Mouse (Mus musculus) testis, postnatal 14 days (tissue): ENCODE results near the gene Rsph3b.
"Not testable (repeated sequence)": the region's sequence is repeated elsewhere in the genome, so short reads cannot be mapped to it uniquely, and the experiment has no call there.

ENCODE experiments used
- DNase-seq: peaks from one replicate; pipeline ENCODE4 v3.0.0; 2021; ENCODE audit warnings: low spot score

The Rsph3b gene

DNA sequence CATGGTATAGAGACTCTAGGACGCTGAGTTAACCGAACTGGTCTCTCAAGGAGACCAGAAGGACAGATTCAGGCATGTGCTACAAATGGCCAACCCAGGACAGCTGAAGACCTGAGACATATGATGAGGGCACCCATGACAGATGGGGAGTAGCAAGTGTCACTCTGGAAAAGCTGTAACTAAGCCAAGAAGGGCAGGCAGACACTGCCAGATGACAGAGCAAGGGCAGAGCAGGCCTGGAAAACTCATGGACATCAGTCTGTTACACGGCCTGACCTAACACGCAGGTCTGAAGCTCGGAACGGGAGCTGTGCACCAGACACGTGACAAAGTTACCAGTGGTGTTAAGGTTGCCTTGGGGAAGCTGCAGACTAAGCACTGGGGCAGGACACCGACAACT lies 10.4 kb upstream of the Rsph3b start:
- DNase-seq, result not testable (repeated sequence)

DNA sequence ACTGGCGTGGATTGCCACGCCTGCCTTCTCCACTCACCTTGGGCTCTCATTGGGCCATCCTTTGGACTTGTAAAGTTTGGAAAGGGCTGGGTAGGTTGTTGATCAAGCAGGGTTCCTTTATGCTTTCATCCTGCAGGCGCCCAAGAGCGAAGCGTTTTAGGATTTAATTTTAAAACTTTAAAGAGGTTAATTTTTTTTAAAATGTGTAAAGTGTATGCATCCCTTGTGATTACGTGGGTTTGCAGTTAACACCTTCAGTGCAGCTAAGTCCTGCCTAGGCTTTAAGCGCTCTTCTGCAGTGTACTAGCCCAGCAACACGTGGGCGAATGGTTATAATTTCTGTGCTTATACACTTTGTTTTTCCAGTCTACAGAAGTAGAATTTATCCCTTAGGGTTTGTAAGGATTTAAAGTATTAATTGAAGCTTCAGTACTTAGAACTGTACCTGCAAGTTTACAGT lies 317 bp upstream of the Rsph3b start:
- not testable (repeated sequence) for DNase-seq

DNA sequence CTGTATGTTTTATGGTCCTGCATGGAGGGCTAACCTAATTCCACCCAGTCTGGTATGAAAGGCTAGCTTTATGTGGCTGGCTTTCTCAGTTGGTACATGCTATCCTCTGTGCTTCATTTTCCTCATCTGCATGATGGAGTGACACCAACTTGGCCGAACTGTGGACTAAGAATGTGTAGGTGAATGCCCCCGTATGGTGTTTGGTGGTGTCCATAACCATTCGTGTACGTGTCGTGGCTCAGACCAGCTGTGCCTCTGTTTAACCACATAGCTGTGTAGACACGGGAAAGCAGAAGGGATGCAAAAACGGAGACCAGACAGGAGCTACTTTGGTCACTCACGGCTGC lies 872 bp downstream of the Rsph3b start:
- DNase-seq, result not testable (repeated sequence)

DNA sequence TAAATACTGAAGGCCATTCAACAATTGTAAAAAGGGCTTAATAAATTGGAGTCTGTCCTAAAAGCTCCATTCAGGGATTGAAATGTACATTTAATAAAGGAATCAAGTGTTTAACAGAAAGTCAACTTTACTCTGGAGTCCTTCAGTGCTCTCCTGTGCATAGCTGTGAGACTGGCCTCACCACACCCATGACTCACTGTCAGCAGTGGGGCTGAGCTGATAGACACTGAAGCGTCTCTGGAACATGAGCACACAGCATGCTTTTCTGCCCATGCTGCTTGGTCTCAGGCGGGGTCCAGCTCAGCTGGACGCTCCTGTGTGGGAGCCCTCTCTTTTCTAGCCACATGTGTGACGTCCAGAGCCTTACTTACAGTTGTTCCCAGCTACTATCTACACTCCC lies 5.9 kb downstream of the Rsph3b start:
- not testable (repeated sequence) for DNase-seq

DNA sequence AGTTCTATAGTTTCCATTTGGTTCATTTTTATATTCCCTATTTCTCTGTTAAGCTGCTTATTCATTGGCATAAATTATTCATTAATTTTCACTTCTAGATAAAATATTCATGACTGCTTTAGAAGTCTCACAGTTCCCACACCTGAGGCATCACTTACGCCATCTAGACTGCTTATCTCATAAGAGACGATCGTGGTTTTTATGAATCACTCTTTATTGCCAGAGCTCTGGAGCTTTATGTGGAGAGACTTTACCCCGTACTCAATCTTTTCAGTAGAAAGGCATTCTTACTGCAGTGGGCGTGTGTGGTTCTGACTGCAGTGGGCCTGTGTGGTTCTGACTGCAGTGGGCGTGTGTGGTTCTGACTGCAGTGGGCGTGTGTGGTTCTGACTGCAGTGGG lies 16.9 kb downstream of the Rsph3b start:
- DNase-seq, result not testable (repeated sequence)

DNA sequence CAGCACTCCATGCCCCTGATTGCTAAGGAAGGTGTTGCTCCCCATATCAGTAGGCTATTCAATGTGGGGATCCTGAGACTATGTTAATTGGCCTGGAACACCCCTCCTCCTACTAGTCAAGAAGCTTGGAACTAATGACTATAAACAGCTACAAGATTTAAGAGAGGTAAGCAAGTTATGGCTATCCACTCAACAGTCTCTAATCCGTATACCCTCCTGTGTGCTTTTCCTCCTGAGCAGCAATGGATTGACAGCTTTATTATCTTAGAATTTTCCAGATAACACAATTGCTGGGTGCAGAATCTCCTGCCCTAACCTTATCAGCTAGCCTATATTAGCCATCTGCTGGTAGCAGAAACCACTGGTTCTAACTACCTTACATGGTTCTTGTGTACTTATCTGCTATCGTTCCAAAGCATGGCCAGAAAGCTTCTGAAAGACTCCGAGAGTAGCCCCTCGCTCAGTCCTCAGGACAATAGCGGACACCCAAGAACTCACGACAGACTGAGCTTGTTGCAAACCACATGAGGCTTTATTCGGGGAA lies 28.1 kb downstream of the Rsph3b start:
- not testable (repeated sequence) for DNase-seq

DNA sequence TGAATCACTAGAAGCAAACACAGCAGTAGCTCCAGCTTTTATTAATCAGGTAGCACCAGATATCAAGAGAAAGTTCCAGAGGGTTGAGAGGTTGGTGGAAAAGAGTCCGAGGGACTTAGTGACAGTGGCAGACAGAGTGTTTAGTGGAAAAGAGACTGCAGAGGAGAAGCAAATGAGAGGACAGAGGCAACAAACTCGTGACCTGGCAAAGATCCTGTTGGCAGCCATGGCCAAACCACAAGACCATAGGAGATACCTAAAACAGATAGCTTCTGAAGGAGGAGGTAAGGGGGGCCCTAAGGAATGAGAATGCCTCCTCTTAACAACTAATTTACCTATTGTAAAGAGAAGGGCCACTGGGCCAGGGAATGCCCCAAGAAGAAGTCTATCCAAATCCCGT lies 29.1 kb downstream of the Rsph3b start:
- not testable (repeated sequence) for DNase-seq

DNA sequence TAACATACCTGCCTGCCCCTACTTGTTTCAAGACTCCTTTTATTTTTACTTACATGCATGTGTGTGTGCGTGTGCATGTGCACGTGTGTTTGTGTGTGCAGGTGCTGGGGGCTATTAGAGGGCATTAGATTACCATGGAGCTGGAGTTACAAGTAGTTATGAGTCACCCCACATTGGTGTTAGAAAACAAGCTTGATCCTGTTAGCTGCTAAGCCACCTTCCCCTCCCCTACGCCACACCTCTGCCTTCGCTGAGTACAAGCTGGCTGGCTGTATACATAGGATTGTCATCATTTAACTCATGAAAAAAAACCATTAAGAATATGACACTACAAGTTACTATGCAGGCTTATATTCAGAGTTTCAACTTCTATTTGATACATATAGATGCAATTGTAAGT lies 33.2 kb downstream of the Rsph3b start:
- DNase-seq, result not testable (repeated sequence)

DNA sequence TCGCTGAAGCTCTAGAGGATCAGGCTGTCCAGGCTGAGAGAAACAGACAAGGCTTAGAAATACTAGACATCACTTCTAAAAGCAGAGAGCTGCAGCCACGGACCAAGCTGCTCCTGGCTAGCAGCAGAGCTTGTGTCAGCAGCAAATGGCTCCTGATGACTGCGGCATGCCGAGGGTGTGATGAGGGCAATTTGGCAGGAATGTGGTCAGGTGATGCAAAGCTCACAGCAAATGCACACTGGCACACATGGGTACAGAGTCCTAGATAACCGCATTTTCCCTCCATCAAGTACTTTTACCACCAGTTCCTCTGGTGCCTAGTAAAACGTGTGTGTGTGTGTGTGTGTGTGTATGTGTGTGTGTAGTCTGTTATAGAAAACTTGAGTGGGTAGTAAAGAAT lies 34.4 kb downstream of the Rsph3b start:
- DNase-seq, result not testable (repeated sequence)

DNA sequence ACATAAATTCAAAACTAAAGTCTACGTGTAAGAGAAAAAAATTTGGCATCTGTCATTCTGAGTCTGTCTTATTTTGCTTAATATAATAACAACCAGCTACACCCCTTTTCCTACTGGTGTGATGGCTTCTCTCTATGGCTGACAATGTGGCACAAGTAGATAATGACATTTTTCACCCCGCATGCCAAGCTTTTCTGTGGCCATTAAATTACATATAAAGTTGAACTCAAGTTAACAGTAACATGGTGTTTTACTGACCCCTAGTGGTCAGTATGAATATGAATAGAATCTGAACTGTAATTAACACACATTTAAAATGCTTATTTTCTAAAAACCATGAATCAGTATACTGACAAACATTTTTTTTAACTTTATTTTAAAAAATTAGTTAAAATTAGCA lies 48.1 kb downstream of the Rsph3b start:
- DNase-seq, result not testable (repeated sequence)

DNA sequence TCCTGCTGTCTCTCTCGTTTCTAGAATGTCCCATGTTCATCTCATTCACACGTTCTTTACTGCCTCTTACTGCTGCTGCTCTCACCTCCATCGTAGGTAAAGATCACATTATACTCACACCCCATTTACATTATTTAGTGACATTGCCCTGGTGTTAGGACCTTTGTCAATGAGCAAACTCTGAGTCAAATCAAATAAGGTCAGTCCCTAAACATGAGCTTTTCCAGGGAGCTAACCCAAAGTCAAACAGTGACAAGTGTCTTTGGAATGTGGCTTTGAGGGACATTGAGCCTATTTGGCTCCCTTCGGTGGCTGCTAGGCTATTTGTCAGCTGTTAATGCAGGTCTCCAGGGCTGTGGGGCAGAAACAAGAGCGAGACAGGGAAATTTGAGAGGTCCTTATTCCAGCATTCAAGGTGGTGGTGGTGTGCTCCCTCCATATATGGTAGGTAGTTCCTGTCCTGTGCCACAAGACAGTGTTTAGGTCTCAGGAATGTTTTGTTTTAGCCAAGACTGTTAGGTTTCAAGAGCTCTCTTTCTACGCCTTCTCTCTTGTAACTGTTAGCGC lies 50.4 kb downstream of the Rsph3b start:
- DNase-seq, result not testable (repeated sequence)

DNA sequence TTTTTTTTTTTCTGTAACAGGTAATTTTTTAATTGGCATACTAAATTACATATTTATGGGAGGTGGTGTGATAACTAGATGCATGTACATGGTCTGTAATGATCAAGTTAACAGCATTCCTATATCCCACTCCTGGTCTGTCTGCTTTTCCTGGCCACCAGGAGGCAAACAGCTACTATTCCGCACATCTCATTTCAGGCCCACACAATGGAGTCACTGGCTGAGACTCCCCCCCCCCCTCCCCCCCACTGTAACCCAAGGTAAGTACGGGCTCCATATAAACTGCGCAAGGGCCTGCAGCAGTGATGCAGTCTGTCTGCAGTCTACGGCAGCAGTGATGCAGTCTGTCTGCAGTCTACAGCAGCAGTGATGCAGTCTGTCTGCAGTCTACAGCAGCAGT lies 51.7 kb downstream of the Rsph3b start:
- DNase-seq, result no peak

DNA sequence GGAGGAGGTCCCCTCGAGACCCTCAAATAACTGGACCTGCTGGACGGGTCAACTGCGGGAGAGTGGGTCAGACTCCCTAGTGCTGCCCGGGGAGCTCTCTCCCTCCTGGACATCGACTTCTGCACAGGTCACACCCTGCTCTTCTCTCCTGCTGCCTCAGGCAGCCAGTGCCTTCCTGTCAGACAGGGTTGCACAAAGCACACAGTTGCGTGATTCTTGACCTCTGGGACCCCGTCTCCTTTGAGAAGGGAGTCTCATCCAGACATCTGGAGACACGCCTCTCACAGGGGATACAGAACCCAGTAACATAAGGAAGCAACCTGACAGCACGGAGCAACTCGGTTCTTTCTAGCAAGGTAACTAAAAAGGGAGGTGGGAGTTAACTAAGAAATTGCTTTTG lies 55.1 kb downstream of the Rsph3b start:
- DNase-seq, result no peak

DNA sequence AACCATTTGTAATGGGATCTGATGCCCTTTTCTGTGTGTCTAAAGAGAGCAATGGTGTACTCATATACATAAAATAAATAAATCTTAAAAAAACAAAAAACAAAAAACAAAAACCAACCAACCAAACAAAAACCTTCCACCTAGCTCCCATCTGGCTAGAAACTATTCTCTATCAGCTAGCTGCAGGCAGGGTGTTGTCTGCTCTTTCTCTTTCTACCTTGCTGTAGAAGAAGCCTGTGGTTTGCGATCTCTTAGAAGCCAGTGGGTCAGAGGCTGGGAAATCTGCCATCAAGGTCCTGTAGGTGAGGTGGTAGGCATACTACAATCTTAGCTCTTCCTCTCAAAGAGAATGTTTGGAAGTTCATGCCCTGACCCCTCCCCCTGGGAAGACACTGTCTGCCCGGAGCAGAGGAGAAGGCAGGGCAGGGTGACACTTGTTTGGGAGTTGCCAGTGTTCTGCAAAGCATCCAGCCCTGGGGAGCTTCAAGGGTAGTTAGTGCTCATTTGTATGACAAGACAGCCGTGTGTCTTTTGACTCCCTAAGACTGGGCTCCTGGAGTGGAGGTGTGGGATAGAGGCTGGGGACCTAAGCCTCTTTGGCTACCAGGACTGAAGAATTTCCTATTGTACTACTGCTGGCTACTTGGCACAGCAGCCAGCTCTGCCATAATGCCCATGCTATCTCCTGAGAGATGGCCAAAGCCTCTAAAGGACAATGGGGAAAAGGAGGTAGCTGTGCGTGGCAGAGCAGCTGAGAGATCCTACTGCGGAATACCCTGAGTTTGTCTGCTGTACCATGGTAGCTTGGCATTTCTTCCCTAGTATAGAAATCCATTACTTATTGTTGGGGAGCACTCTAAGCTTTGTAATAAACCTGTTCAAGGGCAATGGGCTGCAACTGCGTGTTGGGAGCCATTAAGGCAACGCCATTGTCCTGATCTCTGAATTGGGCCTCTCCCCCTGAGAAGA lies 56.2 kb downstream of the Rsph3b start:
- DNase-seq, result no peak

DNA sequence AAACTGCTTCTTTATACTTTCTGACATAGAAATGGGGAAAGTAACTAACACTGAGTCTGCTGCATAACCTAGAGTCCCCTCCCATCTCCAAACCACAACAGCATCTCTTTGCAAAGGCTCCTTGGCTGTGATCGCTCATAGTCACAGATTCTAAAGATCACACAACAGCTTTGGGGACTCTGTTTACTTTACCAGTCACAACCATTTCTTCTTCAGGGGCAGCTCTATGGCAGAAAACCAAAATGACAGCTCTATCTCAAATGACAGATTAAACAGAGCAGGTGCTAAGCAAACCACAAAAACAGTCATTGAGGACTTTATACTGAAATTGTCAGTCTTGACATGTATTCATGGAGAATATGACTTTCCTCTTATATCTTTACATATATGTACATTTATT lies 62.0 kb downstream of the Rsph3b start:
- no peak for DNase-seq

DNA sequence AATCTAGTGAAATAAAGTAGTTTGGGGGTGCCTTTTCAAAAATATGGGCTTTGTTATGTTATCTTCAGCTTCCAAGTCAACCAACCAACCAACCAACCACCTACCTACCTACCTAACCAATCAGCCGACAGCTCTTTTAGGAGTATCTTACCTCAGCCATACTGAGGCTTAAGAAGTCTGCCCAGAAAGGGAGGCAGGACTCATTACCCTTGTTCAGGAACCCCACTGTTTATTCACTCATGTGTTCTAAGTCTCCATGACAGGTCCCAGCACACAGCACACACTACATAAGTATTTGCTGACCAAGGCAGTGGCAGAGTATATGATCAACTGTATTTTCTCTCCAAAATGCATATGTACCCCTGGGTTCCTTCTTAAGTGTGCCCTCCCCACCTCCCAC lies 64.0 kb downstream of the Rsph3b start:
- DNase-seq, result no peak

DNA sequence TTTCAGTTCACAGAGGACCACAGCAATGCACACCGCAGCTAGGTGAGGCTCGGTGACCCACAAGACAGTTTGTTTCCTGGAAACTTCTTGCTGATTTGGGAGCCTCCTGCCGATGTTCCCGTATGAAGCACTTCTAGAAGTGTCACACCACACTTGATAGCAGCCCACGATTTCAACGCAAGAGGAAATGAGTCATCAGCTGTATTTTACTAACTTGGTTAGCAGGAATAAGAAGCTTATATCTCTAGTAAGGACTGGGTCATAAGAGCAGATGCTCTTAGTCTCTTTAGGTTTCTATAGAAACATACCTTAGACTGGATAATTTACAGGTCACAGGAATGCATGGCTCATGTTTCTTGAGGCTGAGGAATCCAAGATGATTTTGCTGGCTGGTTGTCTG lies 67.2 kb downstream of the Rsph3b start:
- DNase-seq, result no peak

DNA sequence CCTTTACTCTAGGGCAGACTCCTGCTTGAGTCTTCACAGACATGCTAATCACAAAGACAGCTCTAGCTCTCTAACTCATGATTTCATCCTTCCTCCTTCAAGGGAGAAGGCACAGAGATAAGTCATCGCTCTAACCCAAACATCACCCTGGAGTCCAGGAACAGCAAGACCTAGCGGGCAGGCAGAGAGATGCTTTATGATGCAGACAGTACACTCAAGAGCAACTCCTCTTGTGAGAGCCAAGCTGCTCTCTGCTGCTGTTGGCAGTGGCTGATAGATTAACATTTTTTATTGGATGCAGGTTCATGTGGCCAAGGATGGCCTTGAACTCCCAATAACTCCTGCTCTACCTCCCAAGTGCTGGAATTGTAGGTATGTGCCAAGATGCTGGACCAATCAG lies 77.1 kb downstream of the Rsph3b start:
- DNase-seq, result no peak

DNA sequence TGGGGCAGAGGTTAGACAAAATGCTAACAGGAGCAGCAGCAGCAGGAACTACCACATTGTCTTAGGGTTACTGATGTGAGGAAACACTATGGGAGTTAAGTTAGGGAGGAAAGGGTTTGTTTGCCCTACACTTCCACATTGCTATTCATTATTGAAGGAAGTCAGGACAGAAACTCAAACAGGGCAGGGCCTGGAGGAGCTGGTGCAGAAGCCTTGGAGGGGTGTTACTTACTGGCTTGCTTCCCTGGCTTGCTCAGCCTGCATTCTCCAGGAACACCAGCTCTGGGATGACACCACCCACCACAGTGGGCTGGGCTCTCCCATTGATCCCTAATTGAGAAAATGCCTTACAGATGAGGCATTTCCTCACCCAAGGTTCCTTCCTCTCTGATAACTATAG lies 79.7 kb downstream of the Rsph3b start:
- no peak for DNase-seq

DNA sequence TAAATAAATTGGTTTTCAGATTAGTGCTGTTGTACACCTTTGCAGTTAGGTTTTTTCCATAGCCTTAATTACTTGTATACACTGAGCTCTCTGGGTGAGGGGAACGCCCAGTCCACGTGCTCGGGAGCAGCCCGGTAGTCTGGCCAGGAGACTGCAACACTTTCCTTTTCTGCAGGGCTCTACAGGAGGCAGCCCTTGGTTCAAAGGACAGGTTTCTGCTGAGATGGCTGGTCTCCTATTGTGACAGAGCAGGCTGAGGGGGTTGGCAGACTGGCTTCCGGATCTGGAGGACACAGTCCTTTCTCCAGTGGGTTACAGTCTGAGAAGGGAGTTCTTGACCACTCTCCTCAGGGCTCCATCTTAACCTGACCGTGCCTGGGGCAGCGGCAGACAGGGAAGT lies 80.7 kb downstream of the Rsph3b start:
- no peak for DNase-seq

DNA sequence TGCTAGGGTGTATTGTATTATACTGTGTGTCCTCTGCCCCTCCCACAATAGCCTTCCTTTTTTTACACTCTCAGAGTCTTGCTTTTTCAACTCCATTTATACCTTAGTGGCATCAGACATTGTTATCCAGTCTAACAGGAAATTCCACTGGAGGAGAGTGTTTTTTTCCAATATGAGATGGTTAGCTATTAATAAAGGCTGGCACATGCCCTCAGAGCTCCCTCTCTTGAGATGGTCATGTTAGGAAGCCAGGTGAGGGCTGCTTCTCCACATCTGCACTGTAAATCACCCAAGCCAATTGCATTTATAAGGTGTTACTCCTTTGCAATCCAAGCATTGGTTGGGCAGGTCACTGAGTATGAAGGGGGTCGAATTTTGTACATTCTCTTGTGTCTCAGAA lies 81.9 kb downstream of the Rsph3b start:
- DNase-seq, result no peak

DNA sequence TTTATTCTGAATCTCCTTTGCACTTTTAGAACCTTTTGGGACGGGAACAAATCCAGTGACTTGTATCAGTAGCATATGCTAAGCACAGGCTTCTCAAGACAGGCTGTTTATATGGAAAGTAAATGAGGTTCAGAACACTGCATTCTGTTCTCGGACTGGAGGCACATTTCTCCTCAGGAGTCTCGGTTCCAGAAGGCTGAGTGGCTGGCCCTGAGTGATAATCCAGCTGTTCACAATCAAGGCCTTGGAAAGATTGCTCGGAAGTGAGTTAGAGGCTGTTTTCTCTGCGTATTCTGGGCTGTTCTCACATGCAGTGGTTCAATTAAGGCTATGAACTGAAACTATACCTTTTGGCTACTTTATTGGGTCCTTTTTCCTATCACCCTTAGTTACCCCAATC lies 82.9 kb downstream of the Rsph3b start:
- peak; percentile 26 for DNase-seq

DNA sequence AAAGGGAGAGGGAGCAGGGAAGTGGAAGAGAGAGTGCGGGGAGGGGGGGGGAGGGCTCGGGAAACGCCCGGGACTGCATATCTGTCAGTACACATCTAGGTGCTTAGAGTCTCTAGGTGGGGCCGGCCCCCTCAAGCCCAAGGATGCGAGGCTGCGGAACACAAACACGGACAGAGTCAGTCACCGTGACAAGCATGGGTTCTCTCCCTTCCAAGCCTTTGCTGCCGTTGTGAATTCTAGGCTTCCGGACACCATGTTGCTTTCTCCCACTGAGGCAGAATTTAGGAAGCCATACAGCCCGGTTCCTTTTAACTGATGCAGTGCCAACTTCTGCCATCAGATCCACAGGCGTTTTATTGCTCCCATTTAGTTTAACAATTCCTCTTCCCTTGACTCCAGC lies 83.6 kb downstream of the Rsph3b start:
- DNase-seq, result no peak
